Mouse (Mus musculus) G1E (cell line): ENCODE data around the gene Mctp1.

Experiments used
- CTCF ChIP-seq: IDR thresholded peaks from 2 replicates; pipeline ENCODE4 v1.5.1; 2012; ENCODE audit warnings: low read depth, low read length, inconsistent platforms, mixed read lengths
- GATA2 ChIP-seq: IDR thresholded peaks from 2 replicates; pipeline ENCODE4 v1.6.1; 2012; ENCODE audit warnings: low read depth, low read length, inconsistent platforms, borderline replicate concordance
- TAL1 ChIP-seq: conservative IDR thresholded peaks from 2 replicates; pipeline ENCODE4 v1.6.1; 2012; ENCODE audit warnings: low read depth, low read length, inconsistent platforms, mixed read lengths

DNA sequence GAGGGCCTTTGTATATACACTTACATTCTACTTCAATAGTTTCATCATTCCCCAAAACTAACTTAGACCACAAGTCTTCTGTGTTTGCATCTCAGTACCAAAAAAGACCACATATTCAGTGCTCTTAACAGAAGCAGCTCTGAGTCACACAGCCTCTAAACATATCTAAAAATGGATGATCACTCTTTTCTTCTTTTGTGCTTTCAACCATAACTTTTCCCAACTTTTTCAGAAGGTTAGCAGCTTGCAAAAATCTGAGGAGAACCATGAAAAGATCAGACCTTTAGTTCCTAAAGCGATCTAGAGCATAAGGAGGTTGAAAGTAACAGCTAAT is 512.1 kb downstream of the Mctp1 start:
- TF ChIP-seq CTCF (no peak), TAL1 (no peak), GATA2 (no peak)
